Mouse (Mus musculus) ES-Bruce4 (cell line): ENCODE measurements around the gene Tfpi. TPM values are rescaled to one million over a fixed set of nuclear protein-coding genes. Genes with fewer than 3 reads are reported as not detected.

ENCODE experiments used
- H3K27ac ChIP-seq: 2 replicates; pipeline ENCODE4 v1.5.1; 2012; ENCODE audit warnings: low read length, inconsistent platforms; ENCODE audit not compliant: insufficient read depth
- H3K27me3 ChIP-seq: 2 replicates; pipeline ENCODE4 v1.6.1; 2012; ENCODE audit warnings: mild to moderate bottlenecking, low read length, inconsistent platforms; ENCODE audit not compliant: control insufficient read depth, poor library complexity, insufficient read depth, severe bottlenecking
- H3K36me3 ChIP-seq: 2 replicates; pipeline ENCODE4 v1.6.1; 2012; ENCODE audit warnings: inconsistent platforms, mild to moderate bottlenecking, low read length, moderate library complexity; ENCODE audit not compliant: control insufficient read depth, poor library complexity, insufficient read depth, severe bottlenecking
- H3K4me1 ChIP-seq: one replicate; pipeline ENCODE4 v1.8.1; 2011; ENCODE audit warnings: low read length; ENCODE audit not compliant: control insufficient read depth, insufficient read depth
- H3K4me3 ChIP-seq: 2 replicates; pipeline ENCODE4 v1.5.1; 2011; ENCODE audit warnings: low read depth, mild to moderate bottlenecking, low read length
- H3K9ac ChIP-seq: 2 replicates; pipeline ENCODE4 v1.6.1; 2012; ENCODE audit warnings: low read depth, mild to moderate bottlenecking, inconsistent platforms; ENCODE audit not compliant: poor library complexity, severe bottlenecking
- H3K9me3 ChIP-seq: replicated peaks from 2 replicates; pipeline ENCODE4 v1.6.1; 2012; ENCODE audit warnings: mild to moderate bottlenecking, low read length, inconsistent platforms; ENCODE audit not compliant: control insufficient read depth, poor library complexity, insufficient read depth, severe bottlenecking
- CTCF ChIP-seq: IDR thresholded peaks from one replicate; pipeline ENCODE4 v1.8.1; 2011; ENCODE audit warnings: low read depth, low read length
- EP300 ChIP-seq: IDR thresholded peaks from 2 replicates; pipeline ENCODE4 v1.6.1; 2011; ENCODE audit warnings: low read depth, low read length; ENCODE audit not compliant: insufficient read depth
- POLR2A ChIP-seq: IDR thresholded peaks from one replicate; pipeline ENCODE4 v1.8.1; 2011; ENCODE audit warnings: low read length; ENCODE audit not compliant: insufficient read depth
- polyA plus RNA-seq: library from polyadenylated mRNA; stranded (reverse); fragments of >200 nt; gene quantifications from 2 replicates; pipeline ENCODE4 v1.2.4, GENCODE M21; 2011; ENCODE audit warnings: low read depth; ENCODE audit not compliant: missing spikeins, insufficient read depth, insufficient read length

Tfpi gene
- polyA plus RNA-seq, 1 experiment = 88.5 TPM

DNA sequence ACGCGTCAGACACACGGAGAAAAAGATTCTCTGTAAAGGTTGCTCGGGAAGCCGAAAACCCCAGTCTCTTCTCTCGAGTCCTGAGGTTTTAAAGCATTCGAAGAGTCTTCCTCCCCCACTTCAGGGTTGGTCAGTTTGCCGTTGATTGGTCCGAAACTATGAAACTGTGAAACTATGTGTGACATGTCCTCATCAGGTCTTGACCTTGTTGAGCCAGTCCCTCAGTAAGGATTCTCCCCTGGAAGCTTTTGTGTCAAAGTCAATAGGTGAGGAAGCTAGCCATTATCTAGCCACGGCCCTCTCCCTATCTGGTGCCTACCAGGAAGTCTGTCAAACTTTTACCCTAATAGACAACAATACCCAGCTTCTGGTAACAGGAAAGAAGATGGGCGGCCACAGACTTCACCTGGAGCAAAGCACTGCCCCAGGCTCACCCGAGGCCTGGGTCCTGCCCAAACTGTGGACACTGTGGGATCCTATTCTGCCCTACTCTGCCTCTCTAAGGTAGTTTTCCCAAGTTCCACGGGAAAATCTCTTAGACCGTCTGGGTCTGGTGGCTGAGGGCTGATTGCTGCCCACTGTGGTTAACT is 2.5 kb downstream of the Tfpi start:
- TF ChIP-seq CTCF (no peak), POLR2A (no peak), EP300 (peak; percentile 69; the same call in 1 of the 2 replicates)
- Histone ChIP-seq H3K9me3 (no peaks in the 10 kb centered on the region), H3K36me3 (peaks cover 3% of the 10 kb centered on the region), H3K27me3 (no peaks in the 10 kb centered on the region), H3K4me3 (no peak overlapping the region; the same call in 1 of the 2 replicates), H3K4me1 (no peaks in the 10 kb centered on the region), H3K9ac (peak overlapping the region; percentile 6; the same call in 1 of the 2 replicates), H3K27ac (peak overlapping the region; percentile 80)

- no peak for TF ChIP-seq EP300
- no peak for TF ChIP-seq CTCF
- TF ChIP-seq POLR2A = no peak
Measured at GRCm38 (mm10) chr2:84467391-84467790, 9.2 kb downstream of the Tfpi start.

DNA sequence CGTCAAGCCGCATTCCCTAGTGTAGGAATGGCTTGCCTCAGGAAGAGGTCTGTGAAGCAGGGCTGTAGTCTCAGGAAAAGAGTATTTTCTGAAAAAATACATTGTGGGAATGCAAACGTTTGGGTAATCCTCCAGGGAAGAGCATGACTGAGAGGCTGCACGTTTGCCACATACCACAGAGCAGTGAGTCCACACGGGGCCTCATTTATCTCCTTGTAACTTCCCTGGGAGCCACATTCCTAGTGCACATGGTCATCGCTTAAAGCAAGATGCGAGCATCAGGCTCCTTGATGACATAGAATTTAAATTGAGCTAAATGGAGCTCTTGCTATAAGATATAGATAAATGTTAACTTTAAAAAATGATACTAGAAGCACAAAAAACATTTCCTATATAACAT is 11.6 kb downstream of the Tfpi start:
- H3K9ac ChIP-seq = no peak overlapping the region
- H3K27ac ChIP-seq = no peak overlapping the region
- H3K4me3 ChIP-seq = no peak overlapping the region
- H3K9me3 ChIP-seq = no peaks in the 10 kb centered on the region
- H3K27me3 ChIP-seq = no peaks in the 10 kb centered on the region
- no peaks in the 10 kb centered on the region; the same call in 1 of the 2 replicates for H3K36me3 ChIP-seq
- no peaks in the 10 kb centered on the region for H3K4me1 ChIP-seq
- TF ChIP-seq POLR2A (no peak), EP300 (no peak), CTCF (no peak)

More at GRCm38 (mm10) chr2:84467391-84467790, 9.2 kb downstream of the Tfpi start:
- Histone ChIP-seq H3K4me3 (no peak overlapping the region), H3K36me3 (peaks cover 3% of the 10 kb centered on the region), H3K27me3 (no peaks in the 10 kb centered on the region), H3K27ac (no peak overlapping the region), H3K9me3 (no peaks in the 10 kb centered on the region), H3K9ac (no peak overlapping the region), H3K4me1 (no peaks in the 10 kb centered on the region)

- Histone ChIP-seq H3K4me3 (no peak overlapping the region), H3K9ac (no peak overlapping the region), H3K27me3 (no peaks in the 10 kb centered on the region), H3K4me1 (no peaks in the 10 kb centered on the region), H3K27ac (no peak overlapping the region), H3K36me3 (peaks cover 3% of the 10 kb centered on the region), H3K9me3 (no peaks in the 10 kb centered on the region)
- TF ChIP-seq POLR2A (no peak), CTCF (no peak), EP300 (no peak)
Measured at GRCm38 (mm10) chr2:84462411-84462810, 14.2 kb downstream of the Tfpi start.

- Histone ChIP-seq H3K4me3 (no peak overlapping the region), H3K27me3 (no peaks in the 10 kb centered on the region), H3K36me3 (peaks cover 3% of the 10 kb centered on the region), H3K4me1 (no peaks in the 10 kb centered on the region), H3K27ac (0 out of 2 replicates have a peak overlapping the region, but pooled peaks have one; percentile 3), H3K9me3 (no peaks in the 10 kb centered on the region), H3K9ac (no peak overlapping the region)
- TF ChIP-seq CTCF = no peak
- TF ChIP-seq EP300 = no peak
- TF ChIP-seq POLR2A = no peak
Measured at GRCm38 (mm10) chr2:84459651-84460177, 16.9 kb downstream of the Tfpi start.

DNA sequence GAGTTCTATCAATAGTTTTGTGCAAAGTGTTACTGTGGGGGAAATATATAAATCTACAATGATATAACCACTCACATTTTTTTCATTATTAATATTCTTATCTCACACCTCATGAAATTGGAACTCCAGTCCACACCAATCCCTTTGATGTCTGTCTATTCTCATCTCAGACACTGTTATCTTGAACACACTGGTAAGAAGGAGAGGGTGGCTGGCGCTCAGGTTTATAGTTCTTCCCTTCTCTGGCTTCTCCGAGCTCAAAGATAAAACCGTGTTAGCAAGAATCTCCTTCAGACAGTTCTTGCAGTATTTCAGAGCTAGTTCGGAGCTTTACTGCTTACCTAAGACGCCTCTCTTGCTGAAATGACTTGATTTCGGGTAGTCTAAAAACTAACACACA is 19.4 kb downstream of the Tfpi start:
- Histone ChIP-seq H3K9ac (no peak overlapping the region), H3K27ac (no peak overlapping the region), H3K27me3 (no peaks in the 10 kb centered on the region), H3K4me1 (no peaks in the 10 kb centered on the region), H3K9me3 (no peaks in the 10 kb centered on the region), H3K36me3 (peaks cover 3% of the 10 kb centered on the region), H3K4me3 (no peak overlapping the region)
- TF ChIP-seq POLR2A (no peak), CTCF (no peak), EP300 (no peak)
